Mouse (Mus musculus) midbrain, embryonic 15.5 days (tissue): Measurements from ENCODE around the gene Ttc28. TPM values are rescaled to one million over a fixed set of nuclear protein-coding genes. Genes with fewer than 3 reads are reported as not detected.

Experiments
- ATAC-seq: fragments of 200-750 bp; cut with Nextera tagmentation; replicated peaks from 2 replicates; pipeline ENCODE4 v1.8.0; 2017; ENCODE audit warnings: moderate TSS enrichment
- H3K27ac ChIP-seq: fragments of 300-500 bp; sonication (generic); 2 replicates; pipeline ENCODE4 v1.5.1; 2015; ENCODE audit warnings: mild to moderate bottlenecking, inconsistent platforms
- H3K27me3 ChIP-seq: fragments of 300-500 bp; sonication (generic); replicated peaks from 2 replicates; pipeline ENCODE4 v1.6.1; 2015; ENCODE audit warnings: inconsistent platforms
- H3K36me3 ChIP-seq: fragments of 300-500 bp; sonication (generic); replicated peaks from 2 replicates; pipeline ENCODE4 v1.6.1; 2015; ENCODE audit warnings: inconsistent platforms
- H3K4me1 ChIP-seq: fragments of 300-500 bp; sonication (generic); 2 replicates; pipeline ENCODE4 v1.6.1; 2015; ENCODE audit warnings: inconsistent platforms
- H3K4me2 ChIP-seq: fragments of 300-500 bp; sonication (generic); 2 replicates; pipeline ENCODE4 v1.6.1; 2015; ENCODE audit warnings: inconsistent platforms, mild to moderate bottlenecking, moderate library complexity
- H3K4me3 ChIP-seq: fragments of 300-500 bp; sonication (generic); 2 replicates; pipeline ENCODE4 v1.5.1; 2015; ENCODE audit warnings: mild to moderate bottlenecking, inconsistent platforms
- H3K9ac ChIP-seq: fragments of 300-500 bp; sonication (generic); 2 replicates; pipeline ENCODE4 v1.6.1; 2015; ENCODE audit warnings: mild to moderate bottlenecking, inconsistent platforms
- H3K9me3 ChIP-seq: fragments of 300-500 bp; sonication (generic); 2 replicates; pipeline ENCODE4 v1.6.1; 2016; ENCODE audit warnings: inconsistent platforms
- WGBS: fragments of 180-500 bp; shearing (Covaris S2); methylation state at CpG from one replicate; pipeline ENCODE4 v1.1.7; 2015; ENCODE audit warnings: mixed read lengths; 5-methylcytosine and 5-hydroxymethylcytosine counted together
- polyA plus RNA-seq: library from polyadenylated mRNA; unstranded; fragments of >200 nt; fragmentation: Nextera tagmentation; extraction: Ambion mirVana; gene quantifications from 2 replicates; pipeline ENCODE4 v1.2.1, GENCODE M21; 2015

Ttc28 gene
- polyA plus RNA-seq, 1 experiment from 2014 or later: 23.8 TPM

DNA sequence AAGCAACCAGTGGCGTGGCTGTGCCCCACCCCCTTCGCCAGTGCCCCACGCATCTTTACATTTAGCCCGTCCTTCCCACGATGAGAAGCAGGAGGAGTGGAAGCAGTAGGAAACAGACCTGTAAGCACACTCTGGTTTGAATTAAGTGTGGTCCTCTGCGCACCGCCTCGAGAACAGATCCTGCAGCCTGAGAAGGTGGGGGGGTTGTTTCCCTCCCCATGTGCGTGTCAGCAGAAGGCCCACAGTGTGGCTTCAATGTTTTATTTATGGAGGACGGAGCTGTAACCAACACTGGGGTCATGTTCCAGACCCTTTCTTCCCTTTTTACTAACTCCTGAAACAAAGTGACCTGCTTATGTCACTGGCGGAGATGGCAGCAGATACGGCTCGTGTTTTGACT lies 258.1 kb downstream of the Ttc28 start:
- no peak overlapping the region for H3K27ac ChIP-seq
- H3K9me3 ChIP-seq: no peaks in the 10 kb centered on the region
- no peak for ATAC-seq
- H3K27me3 ChIP-seq: no peaks in the 10 kb centered on the region
- no peak overlapping the region for H3K4me2 ChIP-seq
- 29% methylated on average over 13 of the region's 13 CpGs for WGBS
- H3K4me1 ChIP-seq: peaks cover 47% of the 10 kb centered on the region
- no peak overlapping the region for H3K9ac ChIP-seq
- no peak overlapping the region for H3K4me3 ChIP-seq
- H3K36me3 ChIP-seq: no peaks in the 10 kb centered on the region

DNA sequence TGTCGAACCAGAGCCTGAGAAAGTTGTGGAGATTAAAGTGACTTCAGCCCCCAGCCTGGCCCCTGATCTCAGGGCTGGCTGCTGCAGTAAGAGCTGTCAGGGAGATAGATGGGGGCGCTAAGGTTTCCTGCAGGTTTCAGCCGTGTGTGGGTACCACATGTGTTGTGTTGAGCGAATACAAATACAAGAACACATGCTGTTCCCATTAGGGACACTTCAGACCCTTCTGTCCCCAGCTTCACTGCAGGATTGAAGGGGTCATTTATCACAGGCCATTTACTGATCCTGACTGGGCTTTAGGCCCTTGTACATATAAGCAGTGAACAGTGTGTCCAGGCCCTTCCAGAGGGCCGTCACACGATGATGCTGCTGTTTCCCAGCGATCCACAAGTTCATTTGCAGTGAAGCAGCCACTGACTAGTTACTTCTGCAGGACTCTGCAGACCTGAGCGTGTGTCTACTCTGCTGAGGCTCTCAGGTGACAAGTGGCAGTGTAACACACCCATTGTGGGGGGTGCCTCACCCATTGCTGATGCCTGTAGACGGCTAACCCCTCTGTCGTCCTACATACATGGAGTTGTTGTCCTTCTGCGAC lies 258.7 kb downstream of the Ttc28 start:
- Histone ChIP-seq H3K4me3 (no peak overlapping the region), H3K4me1 (peaks cover 47% of the 10 kb centered on the region), H3K36me3 (no peaks in the 10 kb centered on the region), H3K9me3 (no peaks in the 10 kb centered on the region), H3K9ac (no peak overlapping the region), H3K27me3 (no peaks in the 10 kb centered on the region), H3K27ac (no peak overlapping the region), H3K4me2 (no peak overlapping the region)
- 52% methylated on average over 11 of the region's 11 CpGs for WGBS
- ATAC-seq: no peak

DNA sequence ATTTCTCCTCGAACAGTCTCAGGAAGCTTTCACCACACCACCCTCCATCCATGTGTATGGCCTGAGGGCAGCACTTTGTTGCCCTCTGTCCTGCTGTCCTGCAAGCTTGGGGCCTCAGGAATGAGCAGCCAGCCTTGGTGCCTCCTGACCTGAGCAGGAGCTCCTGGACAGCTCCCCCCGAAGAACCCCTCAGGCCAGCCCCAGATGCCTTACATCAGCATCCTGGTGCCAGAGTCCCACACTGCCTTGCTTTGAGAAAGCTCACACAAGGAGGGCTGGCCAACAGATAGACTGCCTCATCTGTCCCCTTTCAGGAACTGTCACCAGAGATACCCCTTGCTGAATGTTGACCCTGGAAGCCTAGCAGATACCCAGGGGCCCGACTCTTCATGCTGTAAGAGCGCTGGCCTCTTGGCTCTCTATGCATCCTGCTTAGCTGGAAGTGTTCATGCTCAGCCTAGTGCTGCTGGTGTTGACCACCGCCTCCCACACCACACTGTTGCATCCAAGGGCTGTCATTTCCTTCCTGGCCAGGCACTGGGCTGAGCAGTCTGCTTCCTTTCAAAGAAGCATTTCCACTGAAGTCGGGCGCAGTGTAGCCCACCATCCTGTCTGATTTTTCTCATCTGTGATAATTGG lies 259.4 kb downstream of the Ttc28 start:
- Histone ChIP-seq H3K4me2 (no peak overlapping the region), H3K27ac (0 out of 2 replicates have a peak overlapping the region, but pooled peaks have one; percentile 19), H3K9ac (no peak overlapping the region), H3K4me1 (peaks cover 47% of the 10 kb centered on the region), H3K36me3 (no peaks in the 10 kb centered on the region), H3K27me3 (no peaks in the 10 kb centered on the region), H3K9me3 (no peaks in the 10 kb centered on the region), H3K4me3 (no peak overlapping the region)
- no peak for ATAC-seq
- 73% methylated on average over 7 of the region's 7 CpGs for WGBS

GRCm38 (mm10) chr5:111139622-111140021 lies 260.0 kb downstream of the Ttc28 start:
- Histone ChIP-seq H3K4me3 (no peak overlapping the region), H3K9ac (no peak overlapping the region), H3K27ac (0 out of 2 replicates have a peak overlapping the region, but pooled peaks have one; percentile 19), H3K27me3 (no peaks in the 10 kb centered on the region), H3K9me3 (no peaks in the 10 kb centered on the region), H3K4me1 (peaks cover 52% of the 10 kb centered on the region), H3K36me3 (no peaks in the 10 kb centered on the region), H3K4me2 (no peak overlapping the region)
- WGBS: 69% methylated on average over 14 of the region's 14 CpGs
- no peak for ATAC-seq

DNA sequence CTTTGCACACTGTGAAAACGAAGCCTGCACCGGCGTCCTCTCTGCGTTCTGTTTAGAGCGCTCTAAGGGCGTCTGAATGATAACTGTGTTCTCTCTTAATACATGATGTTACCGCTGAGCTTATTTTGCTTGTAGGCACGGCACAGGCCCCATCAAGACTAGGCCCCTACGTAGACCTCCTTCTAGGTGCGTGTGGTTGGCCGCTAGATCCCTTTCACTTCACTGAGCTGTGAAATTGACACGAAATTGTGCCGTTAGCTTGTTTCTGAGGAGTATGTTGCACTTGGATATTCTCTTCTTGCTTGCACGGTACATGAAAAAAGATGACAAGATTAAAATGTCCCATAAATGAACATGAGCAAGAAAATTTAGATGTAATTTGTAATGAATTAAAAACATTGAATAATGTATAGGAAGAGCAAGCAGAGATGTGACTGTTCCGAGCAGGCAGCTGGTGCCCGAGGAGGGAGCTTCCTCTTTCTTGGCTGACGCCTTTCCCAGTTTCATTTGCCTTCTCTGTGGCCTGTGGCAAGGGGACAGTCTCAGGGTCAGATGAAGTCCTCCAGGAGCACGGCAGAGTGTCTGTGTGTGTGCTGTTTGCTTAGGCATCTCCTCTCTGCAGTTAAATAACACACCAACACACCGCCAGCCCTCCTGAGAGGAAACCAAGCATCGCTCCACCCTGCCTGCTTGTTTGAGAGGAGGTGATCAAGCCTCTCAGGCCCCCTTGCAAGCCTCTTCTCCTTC lies 261.7 kb downstream of the Ttc28 start:
- Histone ChIP-seq H3K9me3 (no peaks in the 10 kb centered on the region), H3K4me1 (peaks cover 52% of the 10 kb centered on the region), H3K27me3 (no peaks in the 10 kb centered on the region), H3K9ac (no peak overlapping the region), H3K4me3 (no peak overlapping the region), H3K4me2 (no peak overlapping the region), H3K36me3 (no peaks in the 10 kb centered on the region), H3K27ac (peak overlapping the region; percentile 60)
- 45% methylated on average over 20 of the region's 20 CpGs for WGBS
- ATAC-seq: no peak

- Histone ChIP-seq H3K9me3 (no peaks in the 10 kb centered on the region), H3K4me3 (no peak overlapping the region), H3K27me3 (no peaks in the 10 kb centered on the region), H3K27ac (no peak overlapping the region), H3K9ac (no peak overlapping the region), H3K4me2 (no peak overlapping the region), H3K4me1 (peaks cover 37% of the 10 kb centered on the region), H3K36me3 (no peaks in the 10 kb centered on the region)
- 79% methylated on average over 4 of the region's 4 CpGs for WGBS
- no peak for ATAC-seq
These were observed 263.2 kb downstream of the Ttc28 start for GRCm38 (mm10) chr5:111142837-111143236.

GRCm38 (mm10) chr5:111144411-111144810 lies 264.8 kb downstream of the Ttc28 start:
- H3K4me3 ChIP-seq: no peak overlapping the region
- H3K9ac ChIP-seq: no peak overlapping the region
- WGBS: 78% methylated on average over 7 of the region's 7 CpGs
- H3K4me1 ChIP-seq: peaks cover 24% of the 10 kb centered on the region
- no peaks in the 10 kb centered on the region for H3K27me3 ChIP-seq
- H3K27ac ChIP-seq: no peak overlapping the region
- H3K36me3 ChIP-seq: no peaks in the 10 kb centered on the region
- H3K4me2 ChIP-seq: no peak overlapping the region
- no peak for ATAC-seq
- H3K9me3 ChIP-seq: no peaks in the 10 kb centered on the region

GRCm38 (mm10) chr5:111150581-111150980 lies 271.0 kb downstream of the Ttc28 start:
- Histone ChIP-seq H3K27me3 (no peaks in the 10 kb centered on the region), H3K27ac (0 out of 2 replicates have a peak overlapping the region, but pooled peaks have one; percentile 27), H3K4me1 (peaks cover 28% of the 10 kb centered on the region), H3K4me3 (no peak overlapping the region), H3K9me3 (no peaks in the 10 kb centered on the region), H3K36me3 (no peaks in the 10 kb centered on the region), H3K4me2 (no peak overlapping the region), H3K9ac (no peak overlapping the region)
- ATAC-seq: no peak
- 96% methylated on average over 14 of the region's 14 CpGs for WGBS

DNA sequence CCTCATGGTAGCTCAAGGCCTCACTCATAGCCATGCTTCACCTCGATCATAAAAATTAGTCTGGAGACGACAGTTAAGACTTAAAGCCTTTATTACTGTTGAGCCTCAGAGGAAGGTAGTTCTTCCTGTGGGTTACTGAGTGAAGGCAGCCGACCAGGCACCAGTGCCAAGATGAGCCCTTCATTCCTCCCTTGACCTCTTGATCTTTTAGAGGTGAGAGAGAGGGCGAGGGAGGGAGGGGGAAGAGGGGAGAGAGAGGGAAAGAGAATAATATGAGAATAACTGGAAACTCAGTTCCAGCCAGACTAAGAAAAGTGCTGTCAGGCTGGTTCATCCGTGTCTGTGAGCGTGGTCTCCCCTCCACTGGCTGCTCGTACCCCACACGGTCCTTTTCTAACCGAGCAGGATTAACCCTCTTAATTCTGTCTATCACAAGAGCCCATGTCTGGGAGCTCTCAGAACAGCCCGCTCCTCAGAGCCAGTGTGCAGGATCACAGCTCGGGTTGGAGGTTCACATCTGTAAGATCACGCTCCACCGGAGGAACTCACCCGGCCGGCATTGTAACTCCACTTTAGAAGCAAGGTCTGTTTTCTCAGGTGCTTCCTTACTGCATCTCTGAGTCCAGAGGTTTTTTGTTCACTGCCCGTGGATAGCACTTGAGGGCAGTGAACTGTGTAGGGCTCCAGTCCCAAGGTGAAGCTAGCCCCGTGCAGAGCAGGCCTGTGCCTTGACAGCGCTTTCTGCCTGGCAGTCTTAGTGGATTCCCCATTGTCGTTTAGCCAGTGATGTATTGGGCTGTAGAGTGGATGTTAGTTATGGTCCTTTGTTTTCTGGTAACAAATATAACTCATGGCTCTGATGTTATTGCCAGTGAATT lies 272.5 kb downstream of the Ttc28 start:
- no peak overlapping the region for H3K4me3 ChIP-seq
- no peak overlapping the region for H3K27ac ChIP-seq
- no peak for ATAC-seq
- H3K9ac ChIP-seq: no peak overlapping the region
- H3K36me3 ChIP-seq: no peaks in the 10 kb centered on the region
- no peaks in the 10 kb centered on the region for H3K9me3 ChIP-seq
- WGBS: 40% methylated on average over 19 of the region's 19 CpGs
- H3K4me1 ChIP-seq: peaks cover 37% of the 10 kb centered on the region
- no peaks in the 10 kb centered on the region for H3K27me3 ChIP-seq
- no peak overlapping the region for H3K4me2 ChIP-seq

GRCm38 (mm10) chr5:111154586-111154985 lies 275.0 kb downstream of the Ttc28 start:
- ATAC-seq: no peak
- no peaks in the 10 kb centered on the region for H3K9me3 ChIP-seq

GRCm38 (mm10) chr5:111155271-111155670 lies 275.7 kb downstream of the Ttc28 start:
- Histone ChIP-seq H3K4me2 (no peak overlapping the region), H3K27me3 (no peaks in the 10 kb centered on the region), H3K27ac (no peak overlapping the region), H3K4me3 (no peak overlapping the region), H3K9me3 (no peaks in the 10 kb centered on the region), H3K9ac (no peak overlapping the region), H3K36me3 (no peaks in the 10 kb centered on the region), H3K4me1 (peaks cover 59% of the 10 kb centered on the region)
- 71% methylated on average over 4 of the region's 4 CpGs for WGBS
- ATAC-seq: no peak

More at GRCm38 (mm10) chr5:111154586-111154985, 275.0 kb downstream of the Ttc28 start:
- WGBS: 16% methylated on average over 7 of the region's 7 CpGs
- no peak overlapping the region for H3K4me3 ChIP-seq
- no peaks in the 10 kb centered on the region for H3K27me3 ChIP-seq
- no peak overlapping the region for H3K27ac ChIP-seq
- H3K4me2 ChIP-seq: no peak overlapping the region
- H3K4me1 ChIP-seq: peaks cover 52% of the 10 kb centered on the region
- no peaks in the 10 kb centered on the region for H3K36me3 ChIP-seq
- no peak overlapping the region for H3K9ac ChIP-seq

- H3K27ac ChIP-seq: no peak overlapping the region
- peaks cover 65% of the 10 kb centered on the region for H3K4me1 ChIP-seq
- no peaks in the 10 kb centered on the region for H3K27me3 ChIP-seq
- H3K9ac ChIP-seq: no peak overlapping the region
- no peak overlapping the region for H3K4me2 ChIP-seq
- no peak overlapping the region for H3K4me3 ChIP-seq
- H3K36me3 ChIP-seq: no peaks in the 10 kb centered on the region
- no peak for ATAC-seq
- WGBS: 91% methylated on average over 12 of the region's 12 CpGs
- no peaks in the 10 kb centered on the region for H3K9me3 ChIP-seq
These were observed 276.3 kb downstream of the Ttc28 start for GRCm38 (mm10) chr5:111155928-111156327.
